Mouse (Mus musculus) layer of hippocampus, adult 18-20 months (tissue): ENCODE measurements at regions not wholly inside any gene's neighbourhood (a gene's known extent, or its start where the extent isn't known, plus 50 kb on each side); places are given as distances from the start of the nearest gene placed in this dataset.

Experiments
- DNase-seq, 2 experiments: peaks; one replicate each; pipeline ENCODE4 v3.0.0; 2022; ENCODE audit warnings: low spot score in 2 of 2

DNA sequence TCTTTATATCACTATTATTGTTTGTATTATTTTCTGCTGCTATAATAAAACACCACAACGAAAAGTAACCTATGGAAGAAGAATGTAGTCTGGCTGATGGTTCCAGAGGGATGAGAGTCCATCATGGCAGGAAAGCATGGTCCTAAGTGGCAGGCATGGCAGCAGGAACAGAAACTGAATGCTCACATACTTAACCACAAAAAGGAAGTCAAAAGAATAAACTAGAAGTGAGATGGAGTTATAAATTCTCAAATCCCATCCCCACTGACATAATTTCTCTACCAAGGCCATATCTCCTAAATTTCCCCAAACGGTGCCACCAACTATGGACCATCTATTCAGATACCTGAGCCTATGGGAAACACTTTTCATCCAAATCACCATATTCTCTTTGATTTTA, 408.7 kb upstream of the Cnksr2 start:
- DNase-seq, result no peak

DNA sequence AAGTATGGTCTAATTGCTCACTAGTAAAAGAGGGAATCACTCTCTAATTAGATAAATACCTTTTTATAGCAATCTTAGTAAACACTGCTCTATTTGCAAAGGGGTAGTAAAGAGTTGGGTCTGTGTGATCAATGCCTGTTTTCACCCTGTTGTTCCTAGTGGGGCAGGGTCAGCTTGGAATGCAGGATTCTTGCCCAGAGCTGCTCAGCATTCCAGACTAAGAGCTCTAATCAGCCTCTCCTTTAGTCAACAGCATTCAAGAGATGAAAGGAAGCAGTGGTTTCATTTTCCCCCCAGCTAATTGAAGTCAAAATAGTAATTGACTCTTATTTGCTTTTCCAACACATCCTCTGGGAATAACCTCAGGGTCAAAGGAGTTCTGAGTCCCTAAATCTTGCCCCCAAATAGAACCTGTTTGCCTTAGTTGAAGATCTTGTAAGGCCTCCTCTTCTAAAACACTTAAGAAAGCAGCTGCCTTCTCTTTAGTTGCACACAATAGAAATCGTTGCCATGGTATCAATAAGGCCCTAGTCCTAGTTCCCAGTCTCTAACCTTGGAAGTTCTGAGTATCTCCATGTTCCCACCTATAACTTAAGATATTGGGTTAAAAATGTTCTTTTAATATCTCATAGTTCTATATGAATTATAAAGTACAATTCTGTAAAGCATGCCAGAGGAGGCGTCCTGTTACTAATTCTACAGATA, 380.6 kb upstream of the Cnksr2 start:
- no peak for DNase-seq

DNA sequence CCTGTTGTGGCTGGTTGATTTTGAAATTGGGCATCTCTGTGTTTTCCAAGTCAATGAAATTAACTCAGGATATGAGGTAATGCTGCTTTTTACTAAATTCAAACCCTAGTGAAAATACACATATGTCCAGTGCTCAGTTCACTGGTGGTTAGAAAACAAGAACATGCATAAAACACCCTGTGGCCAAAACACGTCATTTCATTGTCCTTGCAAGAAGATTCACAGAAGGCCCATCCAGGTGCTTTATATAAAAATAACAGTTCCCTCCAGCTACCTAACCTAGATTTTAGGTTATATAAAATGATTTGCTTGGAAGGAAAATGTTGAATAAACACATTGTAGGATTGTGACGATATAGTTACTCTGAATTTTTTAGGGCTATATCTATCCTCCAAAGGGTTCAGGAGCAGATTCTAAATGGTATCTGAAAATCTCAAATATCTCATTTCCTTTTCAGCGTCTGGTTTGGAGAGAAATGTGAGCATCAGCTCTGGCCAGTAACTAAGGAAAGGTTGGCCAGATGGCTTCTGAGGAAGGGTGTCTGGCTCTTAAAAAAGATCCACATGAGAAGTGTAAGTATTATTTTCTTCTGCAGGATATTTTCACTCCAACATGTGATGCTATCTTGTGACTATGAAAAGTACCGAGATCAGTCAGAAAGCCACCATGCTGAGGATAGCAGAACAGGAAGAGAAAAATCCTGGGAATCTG, 351.2 kb upstream of the Cnksr2 start:
- no peak for DNase-seq

DNA sequence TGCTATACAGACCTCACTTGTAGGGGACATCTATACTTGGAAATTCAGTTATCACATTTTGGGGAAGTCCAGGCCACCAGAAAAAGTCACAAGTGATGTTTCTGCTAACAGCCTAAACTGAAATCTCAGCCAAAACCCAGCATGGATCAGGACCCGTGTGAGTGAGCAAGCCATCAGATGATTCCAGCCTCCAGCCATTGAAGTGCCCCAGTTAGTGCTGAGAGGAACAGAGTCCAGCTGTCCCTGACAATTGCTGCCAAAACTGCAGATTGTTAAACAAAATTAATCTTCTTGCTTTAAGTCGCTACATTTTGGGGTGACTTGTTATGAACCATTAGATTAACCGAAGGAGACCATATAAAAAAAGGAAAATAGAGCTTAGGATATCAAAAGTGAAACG, 332.7 kb upstream of the Cnksr2 start:
- DNase-seq, result peak in 1 of 2 experiments; percentile 7

DNA sequence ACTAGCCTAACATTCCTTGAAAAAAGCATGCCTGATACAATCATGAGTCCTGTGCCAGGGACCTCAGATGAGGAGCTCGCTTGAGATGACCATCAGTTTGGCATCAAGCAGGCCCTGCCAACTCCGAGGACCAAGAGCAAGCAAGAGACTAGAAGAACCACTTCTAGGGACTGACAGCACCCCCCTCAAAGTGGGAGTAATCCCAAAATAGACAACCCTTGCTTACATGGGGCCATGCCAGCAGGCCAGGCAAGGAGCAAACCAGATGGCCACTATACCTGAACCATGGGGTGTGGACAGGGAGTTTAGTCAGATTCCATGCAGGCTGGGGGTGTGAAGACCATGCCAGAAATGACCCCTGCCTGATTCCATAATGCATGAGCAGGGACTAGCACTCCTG, 330.1 kb upstream of the Cnksr2 start:
- no peak for DNase-seq
